Mouse (Mus musculus): ENCODE results near the gene Glmp.

- no peak for TF ChIP-seq CTCF (conservative IDR thresholded peaks at IDR 0.05; ENCODE audit: low read length)
- TF ChIP-seq POU5F1 (IDR thresholded peaks at IDR 0.05; ENCODE audit: borderline replicate concordance, low read length): no peak
These were observed 39.5 kb downstream of the Glmp start, which contains the start of gene Paqr6 for GRCm38 (mm10) chr3:88364337-88364736.
